Mouse (Mus musculus) CD4-positive, CD25-positive, alpha-beta regulatory T cell, adult 4 months (primary cell): ENCODE measurements around the gene Spesp1. TPM values are rescaled to one million over a fixed set of nuclear protein-coding genes. Genes with fewer than 3 reads are reported as not detected.

Source experiments
- ATAC-seq: one replicate; pipeline ENCODE4 v1.8.0; 2017
- polyA plus RNA-seq, 2 experiments: library from polyadenylated mRNA; unstranded; fragments of 100-300 nt; shearing (Covaris generic); gene quantifications; one replicate each; pipeline ENCODE4 v1.2.1; 2017

Gene Spesp1
- polyA plus RNA-seq, 2 experiments from 2014 or later = not detected

DNA sequence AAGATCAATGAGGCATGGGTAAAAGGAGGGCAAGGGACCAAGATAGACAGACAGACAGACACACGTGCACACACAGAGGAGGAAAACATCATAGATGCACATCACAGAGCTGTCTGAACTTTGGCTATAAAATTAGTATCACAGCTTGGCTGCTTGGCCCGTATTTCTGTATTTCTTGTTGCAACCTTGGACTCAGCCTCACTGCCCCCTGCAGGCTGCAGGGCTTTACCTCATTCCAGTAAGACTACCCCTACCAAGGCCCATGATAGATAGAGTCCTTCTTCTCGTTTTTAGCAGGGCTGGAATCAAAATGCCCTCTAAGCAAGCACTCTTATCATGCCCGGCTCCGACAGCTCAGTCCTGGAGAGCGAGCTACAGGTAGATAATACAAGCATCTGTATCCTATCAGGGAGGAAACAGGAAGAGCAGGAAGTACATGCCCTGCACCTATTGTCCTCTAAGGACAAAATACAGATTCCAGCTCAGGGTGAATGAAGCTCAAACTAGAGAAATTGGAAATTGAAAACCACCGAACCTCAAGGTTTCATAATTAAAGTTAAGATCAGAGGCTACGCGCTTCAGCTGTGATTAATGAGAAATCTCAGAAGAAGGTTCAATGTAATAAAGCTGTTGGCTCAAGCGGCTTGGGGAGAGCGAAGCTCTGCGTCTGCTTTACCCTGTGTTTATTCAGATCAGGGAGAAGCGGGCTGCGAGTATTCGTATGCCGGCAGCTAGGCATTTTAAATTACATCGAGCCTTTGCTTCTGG lies 36.2 kb downstream of the Spesp1 start:
- no peak for ATAC-seq

DNA sequence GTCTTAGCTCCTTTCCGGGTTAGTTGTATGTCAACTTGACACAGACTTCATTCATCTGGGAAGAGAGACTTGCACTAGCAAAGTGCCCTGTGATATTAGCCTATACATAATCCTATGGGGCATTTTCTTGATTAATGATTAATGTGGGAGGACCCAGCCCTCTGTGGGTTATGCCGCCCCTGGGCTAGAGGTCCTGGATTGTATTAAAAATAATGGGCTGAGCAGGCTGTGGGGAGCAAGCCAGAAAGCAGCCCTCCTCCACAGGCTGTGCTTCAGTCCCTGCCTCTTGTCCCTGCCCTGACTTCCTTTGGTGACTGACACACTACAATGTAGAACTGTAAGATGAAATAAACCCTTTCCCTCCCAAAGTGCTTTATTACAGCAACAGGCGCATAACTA lies 37.4 kb downstream of the Spesp1 start:
- no peak for ATAC-seq

DNA sequence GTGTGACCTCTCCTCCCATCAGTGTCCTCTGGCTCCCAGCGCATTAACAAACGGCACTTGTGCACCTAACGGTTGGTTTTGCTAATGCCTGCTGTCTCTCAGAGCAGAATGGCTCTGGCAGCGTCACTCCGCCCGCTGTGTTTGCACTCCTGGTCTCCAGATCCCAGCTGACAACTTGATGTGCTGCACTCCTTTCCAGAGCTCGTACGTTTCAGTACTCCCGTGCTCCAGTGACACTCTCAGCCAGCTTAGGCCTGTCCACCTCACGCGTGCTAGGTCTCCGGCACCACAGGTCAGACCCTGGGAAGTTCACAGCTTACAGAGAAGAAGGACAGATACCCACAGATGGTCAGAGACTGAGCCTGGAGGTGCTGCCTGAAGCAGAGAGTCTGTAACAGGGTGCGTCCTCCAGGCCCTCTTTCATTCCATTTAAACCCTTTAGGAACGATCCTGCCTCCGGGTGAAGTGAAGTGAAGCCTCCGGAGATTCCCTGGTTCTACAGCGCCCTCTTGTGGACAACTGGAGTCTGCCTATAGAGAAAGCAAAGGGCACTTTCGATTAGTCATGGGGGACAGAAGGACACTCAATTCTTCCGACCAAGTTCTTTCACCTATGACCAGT lies 37.9 kb downstream of the Spesp1 start:
- ATAC-seq = no peak

DNA sequence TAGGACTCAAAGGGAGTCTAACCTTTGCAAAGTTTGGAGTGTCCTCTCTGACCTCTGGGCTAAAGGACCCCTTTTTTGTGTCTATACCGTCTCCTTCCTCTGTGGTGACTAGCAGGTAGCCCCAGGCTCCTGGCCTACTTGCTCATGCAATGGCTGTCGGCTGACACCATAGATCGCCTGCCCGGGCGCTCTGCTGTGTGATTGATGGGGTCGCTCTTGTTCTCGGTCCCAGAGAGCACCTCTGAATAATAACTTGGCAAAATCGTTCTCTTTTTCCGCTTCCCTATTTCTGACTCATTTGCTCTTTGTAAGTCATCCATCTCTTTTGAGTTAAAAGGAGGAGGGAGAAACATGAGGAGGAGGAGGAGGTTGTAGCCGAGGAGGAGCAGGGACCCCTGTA lies 42.0 kb downstream of the Spesp1 start:
- no peak for ATAC-seq

DNA sequence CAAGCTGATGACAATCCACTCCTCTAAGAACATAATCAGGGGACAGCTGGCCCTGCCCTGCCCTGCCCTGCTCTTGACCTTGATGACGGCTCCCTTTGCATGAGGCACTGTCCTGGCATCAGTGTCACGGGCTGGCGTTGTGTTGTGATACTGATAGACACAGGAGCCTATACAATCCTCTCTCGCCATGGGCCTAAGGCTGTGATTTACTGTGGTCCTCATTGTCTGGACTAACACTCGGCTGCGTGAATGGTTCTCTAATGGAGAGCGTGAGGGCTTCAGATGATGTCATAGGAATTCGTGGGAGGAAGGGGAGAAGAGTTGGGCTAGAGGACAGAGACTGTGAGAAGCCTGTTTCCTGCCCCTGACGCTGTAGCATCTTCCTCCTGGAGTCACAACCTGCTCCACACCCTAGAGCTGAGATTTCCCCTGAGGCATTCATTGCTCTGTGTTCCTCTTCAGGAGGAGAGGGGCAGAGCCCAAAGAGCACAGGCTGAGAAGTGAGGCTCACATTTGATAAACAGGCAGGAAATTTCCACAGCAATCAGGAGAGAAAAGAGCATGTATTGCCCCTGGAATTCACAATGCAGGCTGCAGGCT lies 44.5 kb downstream of the Spesp1 start:
- ATAC-seq = no peak

DNA sequence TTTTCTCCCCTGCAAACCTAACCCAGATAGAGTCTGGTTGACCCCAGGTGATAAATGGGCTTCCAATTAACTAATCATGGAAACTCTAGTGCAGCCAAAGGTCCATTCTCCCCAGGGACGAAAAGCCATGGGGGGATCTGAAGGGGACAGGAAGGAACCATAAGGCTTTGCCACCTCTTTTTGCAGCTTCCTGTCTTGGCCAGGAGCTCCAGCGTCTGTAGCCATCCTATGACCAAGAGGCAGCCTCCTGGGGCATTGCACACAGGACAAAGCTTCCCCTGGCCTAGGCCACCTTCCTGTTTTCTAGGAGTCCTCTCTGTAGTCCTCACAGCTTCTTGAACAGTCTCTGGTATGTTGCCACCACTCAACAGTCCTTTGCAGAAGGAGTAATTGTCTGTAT lies 46.5 kb downstream of the Spesp1 start:
- no peak for ATAC-seq

DNA sequence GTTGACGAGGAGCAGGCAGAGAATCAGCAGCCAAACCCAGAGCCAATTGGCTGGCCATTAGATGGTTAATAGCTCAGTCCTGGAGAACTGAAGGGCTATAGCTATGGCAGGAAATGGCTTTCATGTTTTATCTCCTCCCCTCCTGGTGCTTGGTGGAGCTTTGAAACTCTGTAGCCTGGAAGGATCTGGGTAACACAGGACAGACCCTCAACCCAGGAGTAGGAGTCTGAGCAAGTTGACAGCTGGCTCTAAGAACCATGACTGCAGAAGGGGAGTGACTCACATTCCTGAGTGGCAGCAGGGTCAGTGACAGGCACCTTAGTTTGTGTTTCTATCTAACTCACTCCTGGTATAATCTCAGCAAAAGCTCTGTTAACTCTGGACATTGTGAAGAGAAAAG lies 49.4 kb downstream of the Spesp1 start:
- ATAC-seq = no peak

DNA sequence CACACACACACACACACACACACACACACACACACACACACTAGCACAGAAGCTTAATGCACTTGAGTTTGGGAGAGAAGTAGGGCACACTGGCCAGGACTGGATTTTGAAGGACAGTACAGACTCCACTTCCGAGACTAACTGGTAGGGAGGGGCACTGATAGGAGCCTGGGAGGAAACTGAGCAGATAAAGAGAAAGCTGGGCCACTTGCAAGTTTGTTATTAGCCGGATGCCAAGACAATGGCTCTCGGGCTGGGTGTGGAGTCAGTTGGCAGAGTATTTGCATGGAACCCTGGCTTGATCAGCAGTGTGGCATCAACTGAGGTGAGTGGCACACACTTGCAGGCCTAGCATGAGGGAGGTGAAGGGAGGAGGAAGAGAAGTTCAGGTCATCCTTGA lies 51.0 kb downstream of the Spesp1 start:
- no peak for ATAC-seq

DNA sequence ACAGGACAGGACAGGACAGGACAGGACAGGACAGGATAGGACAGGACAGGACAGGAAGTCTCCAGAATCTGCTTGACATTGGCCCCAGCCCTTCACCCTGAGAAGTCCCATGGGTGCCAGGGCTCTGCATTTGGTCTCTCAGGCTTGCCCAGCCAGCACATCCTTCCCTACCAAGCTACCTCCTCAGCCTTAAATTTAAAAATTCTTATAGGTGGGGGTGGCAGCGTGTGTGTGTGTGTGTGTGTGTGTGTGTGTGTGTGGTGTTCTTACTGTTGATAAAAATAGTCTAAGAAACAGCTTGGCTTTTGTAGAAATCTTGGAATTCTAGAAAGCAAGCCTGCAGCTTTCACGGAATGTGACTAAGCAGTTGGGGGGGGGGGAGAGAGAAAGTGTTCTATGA lies 52.0 kb downstream of the Spesp1 start:
- ATAC-seq = no peak

DNA sequence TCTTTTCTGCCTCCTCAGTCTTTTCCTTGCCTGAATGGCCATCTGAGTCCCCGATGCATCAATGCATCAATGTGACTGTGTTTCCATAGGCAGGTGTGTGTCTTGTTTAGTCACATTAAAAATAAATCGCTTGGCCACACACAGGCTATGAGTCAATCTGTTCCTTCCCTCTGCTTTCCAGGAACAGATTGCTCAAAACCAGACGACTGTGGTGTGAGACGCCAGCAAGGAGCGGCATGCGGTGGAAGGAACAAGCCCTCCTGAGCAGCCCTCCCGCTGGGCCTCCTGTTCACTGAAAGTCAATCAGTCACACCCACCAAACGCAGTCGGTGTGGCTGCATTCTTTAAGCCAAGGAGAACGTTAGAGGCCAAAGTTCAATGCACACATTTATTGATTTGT lies 59.5 kb downstream of the Spesp1 start:
- ATAC-seq = no peak

DNA sequence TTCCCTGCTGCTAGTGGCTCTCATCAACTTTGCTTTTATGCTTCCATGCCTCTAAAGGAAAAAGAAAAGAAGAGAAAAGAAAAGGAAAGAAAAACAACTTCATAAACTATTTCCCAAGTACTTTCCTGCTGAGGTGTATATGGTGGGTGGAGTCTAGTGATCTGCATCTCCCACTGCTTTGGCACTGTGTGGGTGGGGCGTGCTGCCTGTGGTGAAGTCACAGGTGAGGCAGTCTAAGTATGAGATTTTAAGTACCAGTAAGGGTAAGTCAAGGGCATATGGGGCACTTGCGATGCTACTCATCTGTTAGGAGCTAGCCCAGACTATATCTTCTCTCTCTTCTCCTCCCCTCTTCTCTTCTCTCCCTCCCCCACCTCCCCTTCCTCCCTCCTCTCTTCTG lies 60.0 kb downstream of the Spesp1 start:
- no peak for ATAC-seq

Other genes with a start within 250 kb of the Spesp1 start
- gene Glce, start 159.6 kb downstream of the Spesp1 start, polyA plus RNA-seq = 1 to 10 TPM; 7.4 to 8.2 TPM
- gene Anp32a, start 59.1 kb upstream of the Spesp1 start, polyA plus RNA-seq = 100 to 1,000 TPM; 111 to 235 TPM